Mouse (Mus musculus) midbrain, embryonic 13.5 days (tissue): ENCODE measurements around the gene Paf1. TPM values are rescaled to one million over a fixed set of nuclear protein-coding genes. Genes with fewer than 3 reads are reported as not detected.
"Not testable (repeated sequence)": the region's sequence is repeated elsewhere in the genome, so short reads cannot be mapped to it uniquely, and the experiment has no call there.

Source experiments
- ATAC-seq: fragments of 200-750 bp; cut with Nextera tagmentation; 2 replicates; pipeline ENCODE4 v1.8.0; 2017; ENCODE audit warnings: mild to moderate bottlenecking, moderate TSS enrichment, moderate library complexity
- H3K27ac ChIP-seq: fragments of 300-500 bp; sonication (generic); 2 replicates; pipeline ENCODE4 v1.5.1; 2015; ENCODE audit warnings: inconsistent platforms, mild to moderate bottlenecking, moderate library complexity
- H3K27me3 ChIP-seq: fragments of 300-500 bp; sonication (generic); 2 replicates; pipeline ENCODE4 v1.6.1; 2015; ENCODE audit warnings: mild to moderate bottlenecking, inconsistent platforms
- H3K36me3 ChIP-seq: fragments of 300-500 bp; sonication (generic); 2 replicates; pipeline ENCODE4 v1.6.1; 2015; ENCODE audit warnings: mild to moderate bottlenecking, inconsistent platforms
- H3K4me1 ChIP-seq: fragments of 300-500 bp; sonication (generic); replicated peaks from 2 replicates; pipeline ENCODE4 v1.6.1; 2015; ENCODE audit warnings: inconsistent platforms
- H3K4me2 ChIP-seq: fragments of 300-500 bp; sonication (generic); replicated peaks from 2 replicates; pipeline ENCODE4 v1.6.1; 2015; ENCODE audit warnings: moderate library complexity, mild to moderate bottlenecking, inconsistent platforms
- H3K4me3 ChIP-seq: fragments of 300-500 bp; sonication (generic); replicated peaks from 2 replicates; pipeline ENCODE4 v1.5.1; 2015; ENCODE audit warnings: mild to moderate bottlenecking, inconsistent platforms
- H3K9ac ChIP-seq: fragments of 300-500 bp; sonication (generic); replicated peaks from 2 replicates; pipeline ENCODE4 v1.6.1; 2015; ENCODE audit warnings: mild to moderate bottlenecking, inconsistent platforms
- H3K9me3 ChIP-seq: fragments of 300-500 bp; sonication (generic); 2 replicates; pipeline ENCODE4 v1.6.1; 2016; ENCODE audit warnings: mild to moderate bottlenecking, inconsistent platforms
- WGBS: fragments of 180-500 bp; shearing (Covaris S2); methylation state at CpG from one replicate; pipeline ENCODE4 v1.1.7; 2015; 5-methylcytosine and 5-hydroxymethylcytosine counted together
- polyA plus RNA-seq: library from polyadenylated mRNA; unstranded; fragments of >200 nt; fragmentation: Nextera tagmentation; extraction: Ambion mirVana; gene quantifications from 2 replicates; pipeline ENCODE4 v1.2.1, GENCODE M21; 2015

Gene Paf1
- polyA plus RNA-seq, 1 experiment from 2014 or later = 97.9 TPM

- Histone ChIP-seq H3K27me3 (peaks cover 17% of the 10 kb centered on the region), H3K4me3 (peak overlapping the region; percentile 20), H3K9ac (peak overlapping the region; percentile 45; the same call in 1 of the 2 replicates), H3K9me3 (no peaks in the 10 kb centered on the region), H3K4me2 (peak overlapping the region; percentile 51), H3K4me1 (peaks cover 53% of the 10 kb centered on the region), H3K27ac (peak overlapping the region; percentile 62), H3K36me3 (peaks cover 12% of the 10 kb centered on the region; the same call in 1 of the 2 replicates)
- no peak for ATAC-seq
- WGBS = 3% methylated on average over 30 of the region's 30 CpGs
Observed at GRCm38 (mm10) chr7:28381017-28381790, 11.5 kb upstream of the Paf1 start.

- 6% methylated on average over 20 of the region's 20 CpGs for WGBS
- Histone ChIP-seq H3K27ac (peak overlapping the region; percentile 62; the same call in 1 of the 2 replicates), H3K4me1 (peaks cover 49% of the 10 kb centered on the region), H3K9ac (peak overlapping the region; percentile 45), H3K4me2 (peak overlapping the region; percentile 51), H3K27me3 (peaks cover 16% of the 10 kb centered on the region), H3K4me3 (peak overlapping the region; percentile 20), H3K36me3 (peaks cover 15% of the 10 kb centered on the region), H3K9me3 (no peaks in the 10 kb centered on the region)
- ATAC-seq = peak; percentile 12; the same call in 1 of the 2 replicates
Observed at GRCm38 (mm10) chr7:28381938-28382337, 10.8 kb upstream of the Paf1 start.

GRCm38 (mm10) chr7:28382347-28382951, 10.3 kb upstream of the Paf1 start:
- Histone ChIP-seq H3K27ac (no peak overlapping the region), H3K4me3 (no peak overlapping the region), H3K4me2 (peak overlapping the region; percentile 51), H3K9me3 (no peaks in the 10 kb centered on the region), H3K4me1 (peaks cover 49% of the 10 kb centered on the region), H3K9ac (no peak overlapping the region), H3K36me3 (peaks cover 19% of the 10 kb centered on the region), H3K27me3 (peaks cover 13% of the 10 kb centered on the region)
- no peak for ATAC-seq
- WGBS = 82% methylated on average over 11 of the region's 12 CpGs

- Histone ChIP-seq H3K4me2 (no peak overlapping the region), H3K36me3 (peaks cover 25% of the 10 kb centered on the region), H3K27me3 (peaks cover 7% of the 10 kb centered on the region), H3K27ac (no peak overlapping the region), H3K4me1 (peaks cover 43% of the 10 kb centered on the region), H3K9ac (no peak overlapping the region), H3K4me3 (no peak overlapping the region), H3K9me3 (no peaks in the 10 kb centered on the region)
- WGBS = 80% methylated on average over 11 of the region's 11 CpGs
- no peak for ATAC-seq
Observed at GRCm38 (mm10) chr7:28382981-28383396, 9.8 kb upstream of the Paf1 start.

GRCm38 (mm10) chr7:28383606-28384005, 9.1 kb upstream of the Paf1 start:
- 81% methylated on average over 4 of the region's 4 CpGs for WGBS
- Histone ChIP-seq H3K4me3 (no peak overlapping the region), H3K27ac (no peak overlapping the region)

GRCm38 (mm10) chr7:28384162-28384561, 8.6 kb upstream of the Paf1 start:
- H3K9me3 ChIP-seq = no peaks in the 10 kb centered on the region
- H3K27ac ChIP-seq = no peak overlapping the region
- no peak overlapping the region for H3K4me3 ChIP-seq
- no peak overlapping the region for H3K4me2 ChIP-seq
- H3K27me3 ChIP-seq = 0 out of 2 replicates have a peak, but pooled peaks cover 6% of the 10 kb centered on the region
- 83% methylated on average over 6 of the region's 6 CpGs for WGBS
- no peak overlapping the region for H3K9ac ChIP-seq
- ATAC-seq = no peak
- peaks cover 32% of the 10 kb centered on the region for H3K4me1 ChIP-seq
- H3K36me3 ChIP-seq = peaks cover 36% of the 10 kb centered on the region

More at GRCm38 (mm10) chr7:28383606-28384005, 9.1 kb upstream of the Paf1 start:
- Histone ChIP-seq H3K4me2 (no peak overlapping the region), H3K4me1 (peaks cover 37% of the 10 kb centered on the region), H3K36me3 (peaks cover 31% of the 10 kb centered on the region), H3K27me3 (0 out of 2 replicates have a peak, but pooled peaks cover 6% of the 10 kb centered on the region), H3K9ac (no peak overlapping the region), H3K9me3 (no peaks in the 10 kb centered on the region)
- no peak for ATAC-seq

- Histone ChIP-seq H3K9me3 (no peaks in the 10 kb centered on the region), H3K27ac (no peak overlapping the region), H3K36me3 (peaks cover 45% of the 10 kb centered on the region), H3K4me1 (peaks cover 26% of the 10 kb centered on the region), H3K4me3 (no peak overlapping the region), H3K27me3 (0 out of 2 replicates have a peak, but pooled peaks cover 6% of the 10 kb centered on the region), H3K9ac (no peak overlapping the region), H3K4me2 (no peak overlapping the region)
- 95% methylated on average over 9 of the region's 9 CpGs for WGBS
- no peak for ATAC-seq
Observed at GRCm38 (mm10) chr7:28385196-28385595, 7.6 kb upstream of the Paf1 start.

GRCm38 (mm10) chr7:28386007-28386406, 6.7 kb upstream of the Paf1 start:
- Histone ChIP-seq H3K4me3 (no peak overlapping the region), H3K27ac (no peak overlapping the region), H3K9ac (no peak overlapping the region), H3K4me1 (peaks cover 21% of the 10 kb centered on the region), H3K9me3 (no peaks in the 10 kb centered on the region), H3K4me2 (no peak overlapping the region), H3K36me3 (peaks cover 53% of the 10 kb centered on the region), H3K27me3 (0 out of 2 replicates have a peak, but pooled peaks cover 4% of the 10 kb centered on the region)
- WGBS = 90% methylated on average over 6 of the region's 7 CpGs
- no peak for ATAC-seq

- Histone ChIP-seq H3K27ac (no peak overlapping the region), H3K36me3 (peaks cover 53% of the 10 kb centered on the region)
Observed at GRCm38 (mm10) chr7:28386462-28386861, 6.3 kb upstream of the Paf1 start.

GRCm38 (mm10) chr7:28386877-28387276, 5.9 kb upstream of the Paf1 start:
- H3K4me3 ChIP-seq, H3K9me3 ChIP-seq, H3K4me2 ChIP-seq, H3K27ac ChIP-seq, ATAC-seq, H3K27me3 ChIP-seq, H3K9ac ChIP-seq: not testable (repeated sequence)
- H3K36me3 ChIP-seq = peaks cover 53% of the 10 kb centered on the region
- H3K4me1 ChIP-seq = peaks cover 21% of the 10 kb centered on the region
- WGBS = 88% methylated on average over 6 of the region's 6 CpGs

More at GRCm38 (mm10) chr7:28386462-28386861, 6.3 kb upstream of the Paf1 start:
- WGBS = 20% methylated on average over 4 of the region's 4 CpGs
- no peaks in the 10 kb centered on the region for H3K27me3 ChIP-seq
- H3K4me1 ChIP-seq = peaks cover 21% of the 10 kb centered on the region
- no peak overlapping the region for H3K4me3 ChIP-seq
- H3K4me2 ChIP-seq = no peak overlapping the region
- ATAC-seq = peak; percentile 72
- no peaks in the 10 kb centered on the region for H3K9me3 ChIP-seq
- H3K9ac ChIP-seq = no peak overlapping the region

- not testable (repeated sequence) for H3K27ac ChIP-seq, H3K9me3 ChIP-seq, ATAC-seq, H3K9ac ChIP-seq, H3K4me2 ChIP-seq, H3K4me3 ChIP-seq, H3K27me3 ChIP-seq
- H3K36me3 ChIP-seq = peaks cover 53% of the 10 kb centered on the region
- WGBS = 90% methylated on average over 7 of the region's 7 CpGs
- H3K4me1 ChIP-seq = peaks cover 17% of the 10 kb centered on the region
Observed at GRCm38 (mm10) chr7:28387384-28387783, 5.4 kb upstream of the Paf1 start.

GRCm38 (mm10) chr7:28390331-28390730, 2.4 kb upstream of the Paf1 start:
- Histone ChIP-seq H3K9me3 (no peaks in the 10 kb centered on the region), H3K36me3 (peaks cover 58% of the 10 kb centered on the region), H3K4me3 (no peak overlapping the region), H3K27me3 (no peaks in the 10 kb centered on the region), H3K4me1 (peaks cover 20% of the 10 kb centered on the region), H3K27ac (no peak overlapping the region), H3K9ac (no peak overlapping the region), H3K4me2 (no peak overlapping the region)
- ATAC-seq = no peak
- WGBS = 99% methylated on average over 3 of the region's 3 CpGs
